In genomic region chr7:27302172-27302571, GRCm38 (mm10) we compare ENCODE assay signal across 8 mouse cellular contexts. TPM values are rescaled to one million over a fixed set of nuclear protein-coding genes. Genes with fewer than 3 reads are reported as not detected.
DNase-seq lines count a peak whose midpoint lies in the region; ATAC-seq and TF ChIP-seq lines count a peak whose summit lies in the region.

No protein-coding gene starts in this region.

- 0 out of 2 replicates have a peak, but pooled peaks have one; percentile 37 for ATAC-seq in kidney, embryonic 15.5 days (replicated peaks; ENCODE audit: low FRiP score)
- no peak for ATAC-seq in liver, embryonic 14.5 days (ENCODE audit: insufficient read depth)

- no peak for TF ChIP-seq EP300 in liver, embryonic 14.5 days (IDR thresholded peaks at IDR 0.05; ENCODE audit: low read depth)

- H3K36me3 ChIP-seq in kidney, embryonic 15.5 days, result no peaks in the 10 kb centered on the region
- no peaks in the 10 kb centered on the region for H3K36me3 ChIP-seq in liver, embryonic 14.5 days (replicated peaks; ENCODE audit: control insufficient read depth, insufficient read depth, low read depth)

- no peak overlapping the region for H3K27ac ChIP-seq in kidney, embryonic 15.5 days
- H3K27ac ChIP-seq in liver, embryonic 14.5 days, result no peak overlapping the region

- H3K9me3 ChIP-seq in kidney, embryonic 15.5 days (replicated peaks), result no peaks in the 10 kb centered on the region
- no peaks in the 10 kb centered on the region for H3K9me3 ChIP-seq in liver, embryonic 14.5 days (ENCODE audit: control insufficient read depth, low read length)

- H3K4me1 ChIP-seq in kidney, embryonic 15.5 days, result 0 out of 2 replicates have a peak, but pooled peaks cover 9% of the 10 kb centered on the region
- no peaks in the 10 kb centered on the region for H3K4me1 ChIP-seq in liver, embryonic 14.5 days (replicated peaks; ENCODE audit: control insufficient read depth in 2 of 2, insufficient read depth in 2 of 2, low read length in 1 of 2)

- no peak overlapping the region for H3K4me3 ChIP-seq in kidney, embryonic 15.5 days (replicated peaks)
- no peak overlapping the region for H3K4me3 ChIP-seq in liver, embryonic 14.5 days (ENCODE audit: insufficient read depth in 1 of 2, low read depth in 2 of 2, low read length in 2 of 2)

- H3K9ac ChIP-seq in kidney, embryonic 15.5 days, result no peak overlapping the region
- no peak overlapping the region for H3K9ac ChIP-seq in liver, embryonic 14.5 days (replicated peaks)

- DNase-seq in 416B (ENCODE audit: low read depth) (peak; percentile 83), MN1 (ENCODE audit: low spot score) (peak; percentile 87)
- DNase-seq in cerebellum, adult 9-11 months, result peak; percentile 63
- DNase-seq in gastrocnemius, postnatal 4 days (ENCODE audit: low spot score in 2 of 2), result peak; percentile 66 to 75
- peak in 1 of 3 experiments; percentile 43 for DNase-seq in liver, embryonic 14.5 days (ENCODE audit: low read depth in 3 of 3, low spot score in 3 of 3)
- peak; percentile 62 for DNase-seq in ovary, postnatal 14 days (ENCODE audit: low spot score)
- DNase-seq in urinary bladder, postnatal 36 days (ENCODE audit: low spot score in 2 of 2), result peak; percentile 69 to 71

- TF ChIP-seq CTCF in liver, embryonic 14.5 days (IDR thresholded peaks at IDR 0.05; ENCODE audit: low read depth), result peak; percentile 94

- WGBS in kidney, embryonic 15.5 days, result 10% methylated on average over 11 of the region's 11 CpGs
- 10% methylated on average over 11 of the region's 11 CpGs for WGBS in liver, embryonic 14.5 days (ENCODE audit: insufficient replicate concordance)

- H3K4me2 ChIP-seq in kidney, embryonic 15.5 days, result no peak overlapping the region
- no peak overlapping the region for H3K4me2 ChIP-seq in liver, embryonic 14.5 days (ENCODE audit: low read depth)

- H3K27me3 ChIP-seq in kidney, embryonic 15.5 days, result peaks cover 3% of the 10 kb centered on the region
- H3K27me3 ChIP-seq in liver, embryonic 14.5 days (ENCODE audit: control insufficient read depth, insufficient read depth, low read length), result no peaks in the 10 kb centered on the region

RNA-seq across cellular contexts. Expression of gene Ltbp4, which starts 35.3 kb away (rescaled TPM):
- 100 to 1,000 TPM; 152 to 169 TPM for total RNA-seq in gastrocnemius, postnatal 4 days (2021)
- polyA plus RNA-seq in kidney, embryonic 15.5 days (2015; fragmentation: Nextera tagmentation; extraction: Ambion mirVana), result 31.0 and 41.7 TPM in 2 replicates
- polyA plus RNA-seq in liver, embryonic 14.5 days (2012; rRNA removed), result 5.2 and 5.5 TPM in 2 replicates
- polyA plus RNA-seq in liver, embryonic 14.5 days (2014; fragmentation: Nextera tagmentation; extraction: Ambion mirVana), result 2.5 and 3.0 TPM in 2 replicates

RNA-seq across cellular contexts. Expression of gene Numbl, which starts 43.9 kb away (rescaled TPM):
- total RNA-seq in gastrocnemius, postnatal 4 days (2021), result 10 to 100 TPM; 26.3 to 32.3 TPM
- polyA plus RNA-seq in kidney, embryonic 15.5 days (2015; fragmentation: Nextera tagmentation; extraction: Ambion mirVana), result 15.3 and 18.5 TPM in 2 replicates
- 1.9 and 2.1 TPM in 2 replicates for polyA plus RNA-seq in liver, embryonic 14.5 days (2012; rRNA removed)
- 0.72 and 0.83 TPM in 2 replicates for polyA plus RNA-seq in liver, embryonic 14.5 days (2014; fragmentation: Nextera tagmentation; extraction: Ambion mirVana)

RNA-seq across cellular contexts. Expression of gene Shkbp1, which starts 53.6 kb away (rescaled TPM):
- 10 to 100 TPM; 11.0 to 11.5 TPM for total RNA-seq in gastrocnemius, postnatal 4 days (2021)
- polyA plus RNA-seq in kidney, embryonic 15.5 days (2015; fragmentation: Nextera tagmentation; extraction: Ambion mirVana), result 43.6 and 53.1 TPM in 2 replicates
- polyA plus RNA-seq in liver, embryonic 14.5 days (2012; rRNA removed), result 19.1 and 24.7 TPM in 2 replicates
- 11.8 and 15.1 TPM in 2 replicates for polyA plus RNA-seq in liver, embryonic 14.5 days (2014; fragmentation: Nextera tagmentation; extraction: Ambion mirVana)

RNA-seq across cellular contexts. Expression of gene Gm20479, which starts 55.0 kb away (rescaled TPM):
- not detected for total RNA-seq in gastrocnemius, postnatal 4 days (2021)
- 1.9 TPM in 1 of 2 replicates, not detected in the other for polyA plus RNA-seq in kidney, embryonic 15.5 days (2015; fragmentation: Nextera tagmentation; extraction: Ambion mirVana)
- polyA plus RNA-seq in liver, embryonic 14.5 days (2012; rRNA removed), result 0.09 and 0.40 TPM in 2 replicates
- polyA plus RNA-seq in liver, embryonic 14.5 days (2014; fragmentation: Nextera tagmentation; extraction: Ambion mirVana), result not detected in 2 replicates
